Mouse (Mus musculus): ENCODE measurements at regions not wholly inside any gene's neighbourhood (a gene's known extent, or its start where the extent isn't known, plus 50 kb on each side); places are given as distances from the start of the nearest gene placed in this dataset.

GRCm38 (mm10) chr2:128294610-128295009 is 168.8 kb downstream of the Bcl2l11 start:
- TF ChIP-seq POLR2A (IDR thresholded peaks at IDR 0.05; ENCODE audit: insufficient read length, low read depth) (no peak), MYOD1 (IDR thresholded peaks at IDR 0.05; ENCODE audit: control insufficient read depth in 1 of 3, insufficient read length in 2 of 3, low read depth in 2 of 3) (no peak), MAX (IDR thresholded peaks at IDR 0.05; ENCODE audit: low read depth) (no peak)
